Mouse (Mus musculus): ENCODE data around the gene Btbd3. TPM values are rescaled to one million over a fixed set of nuclear protein-coding genes. Genes with fewer than 3 reads are reported as not detected.

The Btbd3 gene
- 2.8 and 3.3 TPM in 2 replicates for polyA plus RNA-seq (2012; rRNA removed)

DNA sequence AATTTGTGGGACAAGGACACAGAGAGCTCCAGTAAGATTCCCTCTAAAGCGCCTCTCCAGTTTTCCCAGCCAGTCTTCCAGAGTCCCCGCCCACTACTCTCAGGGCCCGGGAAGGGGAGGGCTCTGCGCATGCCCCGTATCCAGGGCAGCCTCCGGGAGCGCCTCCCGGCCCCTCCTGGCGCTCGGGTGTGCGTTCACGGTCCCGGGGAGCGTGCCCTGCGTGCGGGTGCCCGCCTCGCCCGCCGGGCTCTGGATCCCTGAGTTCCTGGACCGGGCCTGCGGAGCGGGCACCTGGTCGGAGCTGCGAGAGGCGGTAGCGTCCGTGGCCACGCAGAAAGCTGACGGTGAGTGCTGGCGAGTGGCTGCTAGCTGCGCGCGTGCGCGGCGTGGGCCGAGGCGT lies at the start of gene Btbd3:
Gene Btbd3, plus strand, starts transcription at position 155 of the 400 bp plus-strand sequence.
- Histone ChIP-seq H3K4me3 (ENCODE audit: low read depth, low read length) (peak within 1 kb of the TSS; percentile 75), H3K27ac (ENCODE audit: insufficient read depth, low read depth, low read length) (peak within 1 kb of the TSS; percentile 56), H3K36me3 (ENCODE audit: control insufficient read depth, insufficient read depth, low read length) (no peaks in the 10 kb centered on the region), H3K4me1 (ENCODE audit: control insufficient read depth, insufficient read depth, insufficient read length, low read length) (peaks cover 3% of the 10 kb centered on the region; the same call in 1 of the 2 replicates), H3K27me3 (ENCODE audit: control insufficient read depth, insufficient read depth, low read length) (no peaks in the 10 kb centered on the region)
- TF ChIP-seq POLR2A (IDR thresholded peaks at IDR 0.05; ENCODE audit: low read depth, low read length) (peak; percentile 41), CTCF (IDR thresholded peaks at IDR 0.05; ENCODE audit: extremely low read depth, insufficient read length, insufficient replicate concordance, low read depth, low read length) (no peak)
- WGBS, result under 1% methylated on average over 39 of the region's 39 CpGs

DNA sequence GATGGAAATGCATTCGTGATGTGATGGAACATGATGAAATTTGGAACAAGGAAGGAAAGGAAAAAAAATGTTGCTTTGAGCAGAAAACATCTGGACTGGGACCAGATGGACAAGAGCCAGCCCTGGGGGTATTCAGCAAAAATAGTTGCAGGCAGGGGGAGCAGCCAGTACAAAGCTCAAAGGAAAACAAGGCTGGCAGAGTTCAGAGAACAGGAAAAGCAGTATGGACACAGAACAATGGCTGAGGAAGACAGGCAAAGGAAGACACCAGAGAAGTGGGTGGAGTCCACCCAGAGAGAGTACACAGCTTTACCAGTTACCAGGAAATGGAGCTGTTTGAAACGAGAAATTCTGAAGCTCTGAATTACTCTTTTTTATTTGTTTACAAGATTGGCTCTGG lies 40.8 kb upstream of the Btbd3 start:
- Histone ChIP-seq H3K36me3 (ENCODE audit: control insufficient read depth, insufficient read depth, low read length) (no peaks in the 10 kb centered on the region), H3K4me1 (ENCODE audit: control insufficient read depth, insufficient read depth, insufficient read length, low read length) (no peaks in the 10 kb centered on the region), H3K27me3 (ENCODE audit: control insufficient read depth, insufficient read depth, low read length) (no peaks in the 10 kb centered on the region), H3K27ac (ENCODE audit: insufficient read depth, low read depth, low read length) (no peak overlapping the region), H3K4me3 (ENCODE audit: low read depth, low read length) (no peak overlapping the region)
- TF ChIP-seq CTCF (IDR thresholded peaks at IDR 0.05; ENCODE audit: extremely low read depth, insufficient read length, insufficient replicate concordance, low read depth, low read length), result no peak
- no peak for TF ChIP-seq POLR2A (IDR thresholded peaks at IDR 0.05; ENCODE audit: low read depth, low read length)
- 26% methylated on average over 2 of the region's 2 CpGs for WGBS

DNA sequence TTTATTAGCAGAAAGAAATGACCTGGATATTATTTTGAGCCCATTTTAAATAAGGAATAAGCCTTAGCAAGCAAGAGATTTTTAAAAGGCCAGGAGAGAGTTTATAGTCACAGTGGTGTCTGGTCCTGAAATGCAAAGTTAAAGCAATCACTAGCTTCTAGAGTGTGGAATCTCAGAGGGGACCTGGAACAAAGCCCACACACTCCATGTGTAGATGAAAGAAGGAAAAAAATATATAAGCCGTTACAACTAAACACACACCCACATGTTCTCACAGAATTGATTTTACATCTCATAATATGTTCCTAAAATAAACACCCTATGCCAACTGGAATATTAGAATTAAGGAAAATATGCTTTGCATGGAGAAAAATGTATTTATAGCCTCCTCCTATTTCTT lies 36.1 kb upstream of the Btbd3 start:
- WGBS, result 64% methylated on average over 1 of the region's 1 CpGs
- no peak overlapping the region for H3K4me3 ChIP-seq (ENCODE audit: low read depth, low read length)
- no peaks in the 10 kb centered on the region for H3K36me3 ChIP-seq (ENCODE audit: control insufficient read depth, insufficient read depth, low read length)
- TF ChIP-seq POLR2A (IDR thresholded peaks at IDR 0.05; ENCODE audit: low read depth, low read length), result no peak
- no peak for TF ChIP-seq CTCF (IDR thresholded peaks at IDR 0.05; ENCODE audit: extremely low read depth, insufficient read length, insufficient replicate concordance, low read depth, low read length)
- no peak overlapping the region for H3K27ac ChIP-seq (ENCODE audit: insufficient read depth, low read depth, low read length)
- H3K27me3 ChIP-seq (ENCODE audit: control insufficient read depth, insufficient read depth, low read length), result no peaks in the 10 kb centered on the region
- no peaks in the 10 kb centered on the region for H3K4me1 ChIP-seq (ENCODE audit: control insufficient read depth, insufficient read depth, insufficient read length, low read length)

DNA sequence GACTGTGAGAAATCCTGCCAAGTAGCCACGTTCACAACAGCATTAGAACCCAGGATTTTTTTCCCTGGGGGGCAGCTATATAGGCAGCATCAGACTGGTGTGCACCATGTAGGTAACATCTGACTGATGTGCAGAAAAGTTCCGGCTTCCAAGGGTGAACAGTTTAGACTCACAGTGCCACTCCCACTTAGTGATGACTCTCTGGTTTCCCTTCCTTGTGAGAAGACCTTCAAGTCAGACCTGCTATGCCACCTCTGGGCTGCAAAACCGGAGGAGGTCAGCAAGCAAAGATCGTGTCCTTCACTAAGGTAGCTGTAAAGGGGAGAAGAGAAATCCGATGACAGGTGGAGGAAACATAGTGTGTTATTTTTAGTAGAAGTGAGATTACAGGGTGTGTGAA lies 24.1 kb upstream of the Btbd3 start:
- no peak for TF ChIP-seq POLR2A (IDR thresholded peaks at IDR 0.05; ENCODE audit: low read depth, low read length)
- TF ChIP-seq CTCF (IDR thresholded peaks at IDR 0.05; ENCODE audit: extremely low read depth, insufficient read length, insufficient replicate concordance, low read depth, low read length), result no peak
- Histone ChIP-seq H3K4me1 (ENCODE audit: control insufficient read depth, insufficient read depth, insufficient read length, low read length) (no peaks in the 10 kb centered on the region), H3K36me3 (ENCODE audit: control insufficient read depth, insufficient read depth, low read length) (no peaks in the 10 kb centered on the region), H3K27me3 (ENCODE audit: control insufficient read depth, insufficient read depth, low read length) (no peaks in the 10 kb centered on the region), H3K27ac (ENCODE audit: insufficient read depth, low read depth, low read length) (no peak overlapping the region), H3K4me3 (ENCODE audit: low read depth, low read length) (no peak overlapping the region)
- 45% methylated on average over 5 of the region's 5 CpGs for WGBS

DNA sequence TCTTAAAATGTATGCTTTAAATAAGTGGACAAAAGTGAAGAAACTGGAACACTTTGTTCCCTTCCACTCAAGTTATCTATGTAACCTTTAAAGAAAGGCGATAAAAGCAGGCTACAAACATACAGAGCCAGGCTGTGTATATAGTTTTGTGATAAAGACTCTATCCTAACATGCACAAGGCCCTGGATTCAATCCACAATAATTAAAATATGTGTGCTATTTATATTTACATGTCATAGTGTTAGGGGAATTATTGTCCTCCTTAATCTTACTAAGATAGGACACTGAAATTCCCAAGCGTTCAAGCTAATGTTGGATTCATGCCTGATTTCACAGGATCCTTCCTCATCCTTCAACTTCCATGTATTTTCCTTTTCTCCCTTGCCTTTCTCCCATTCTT lies 20.2 kb upstream of the Btbd3 start:
- Histone ChIP-seq H3K27ac (ENCODE audit: insufficient read depth, low read depth, low read length) (no peak overlapping the region), H3K4me3 (ENCODE audit: low read depth, low read length) (no peak overlapping the region), H3K36me3 (ENCODE audit: control insufficient read depth, insufficient read depth, low read length) (no peaks in the 10 kb centered on the region), H3K4me1 (ENCODE audit: control insufficient read depth, insufficient read depth, insufficient read length, low read length) (no peaks in the 10 kb centered on the region), H3K27me3 (ENCODE audit: control insufficient read depth, insufficient read depth, low read length) (no peaks in the 10 kb centered on the region)
- no peak for TF ChIP-seq CTCF (IDR thresholded peaks at IDR 0.05; ENCODE audit: extremely low read depth, insufficient read length, insufficient replicate concordance, low read depth, low read length)
- TF ChIP-seq POLR2A (IDR thresholded peaks at IDR 0.05; ENCODE audit: low read depth, low read length), result no peak
- 76% methylated on average over 2 of the region's 2 CpGs for WGBS

DNA sequence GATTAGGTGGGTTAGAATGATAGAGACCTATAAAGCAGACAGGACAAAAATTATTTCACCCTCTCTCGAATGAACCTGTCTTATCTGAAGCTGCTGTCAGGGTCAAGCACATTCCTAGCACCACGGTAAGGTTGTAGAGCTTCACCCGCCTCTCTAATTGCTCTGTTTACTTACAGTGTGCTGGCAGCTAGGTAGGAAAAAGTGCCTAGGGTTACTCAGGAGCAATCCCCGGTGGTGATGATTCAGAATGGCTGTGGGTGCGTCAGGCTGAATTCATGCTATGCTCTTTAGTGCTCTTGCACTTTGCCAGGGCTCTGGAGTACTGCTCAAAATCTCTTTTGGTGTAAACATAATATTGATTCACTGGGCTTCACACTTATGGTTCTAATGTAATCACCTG lies 13.9 kb upstream of the Btbd3 start:
- Histone ChIP-seq H3K27me3 (ENCODE audit: control insufficient read depth, insufficient read depth, low read length) (no peaks in the 10 kb centered on the region), H3K27ac (ENCODE audit: insufficient read depth, low read depth, low read length) (no peak overlapping the region), H3K4me1 (ENCODE audit: control insufficient read depth, insufficient read depth, insufficient read length, low read length) (no peaks in the 10 kb centered on the region), H3K36me3 (ENCODE audit: control insufficient read depth, insufficient read depth, low read length) (no peaks in the 10 kb centered on the region), H3K4me3 (ENCODE audit: low read depth, low read length) (no peak overlapping the region)
- 23% methylated on average over 5 of the region's 5 CpGs for WGBS
- TF ChIP-seq POLR2A (IDR thresholded peaks at IDR 0.05; ENCODE audit: low read depth, low read length) (no peak), CTCF (IDR thresholded peaks at IDR 0.05; ENCODE audit: extremely low read depth, insufficient read length, insufficient replicate concordance, low read depth, low read length) (no peak)

DNA sequence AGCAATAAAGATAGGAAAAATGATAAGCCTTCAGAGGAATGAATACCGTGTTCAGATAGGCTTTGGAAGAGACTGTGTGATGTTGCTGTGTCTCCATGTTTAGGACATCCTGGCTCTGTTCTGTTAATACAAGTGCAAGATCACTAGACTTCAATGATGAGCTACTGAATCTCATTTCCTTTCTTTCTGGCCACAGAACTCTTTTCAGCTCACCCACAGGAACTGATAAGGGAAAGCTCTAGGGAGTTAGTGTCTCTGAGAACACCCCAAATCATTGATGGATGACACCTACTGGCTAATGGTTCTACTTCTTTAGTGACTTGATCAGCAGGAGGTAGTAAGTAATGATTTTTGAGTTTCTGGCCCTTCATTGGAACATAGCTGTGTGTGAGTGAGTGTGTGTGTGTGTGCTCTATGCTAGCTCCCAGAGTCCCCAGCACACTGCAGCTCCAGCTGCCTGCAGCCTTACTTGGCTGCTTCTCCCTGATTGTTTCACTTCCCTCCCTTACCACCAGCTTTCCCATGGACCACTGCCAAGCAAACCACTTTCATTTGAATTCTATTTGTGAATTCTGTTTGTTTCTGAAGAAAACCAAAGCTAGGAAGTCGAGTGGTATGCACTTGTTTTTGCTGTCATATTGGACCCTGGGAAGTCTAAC lies 10.6 kb upstream of the Btbd3 start:
- H3K36me3 ChIP-seq (ENCODE audit: control insufficient read depth, insufficient read depth, low read length), result no peaks in the 10 kb centered on the region
- no peak overlapping the region for H3K27ac ChIP-seq (ENCODE audit: insufficient read depth, low read depth, low read length)
- no peak for TF ChIP-seq CTCF (IDR thresholded peaks at IDR 0.05; ENCODE audit: extremely low read depth, insufficient read length, insufficient replicate concordance, low read depth, low read length)
- no peak for TF ChIP-seq POLR2A (IDR thresholded peaks at IDR 0.05; ENCODE audit: low read depth, low read length)
- no peaks in the 10 kb centered on the region for H3K27me3 ChIP-seq (ENCODE audit: control insufficient read depth, insufficient read depth, low read length)
- no peak overlapping the region for H3K4me3 ChIP-seq (ENCODE audit: low read depth, low read length)
- no peaks in the 10 kb centered on the region for H3K4me1 ChIP-seq (ENCODE audit: control insufficient read depth, insufficient read depth, insufficient read length, low read length)
- WGBS, result 30% methylated on average over 2 of the region's 2 CpGs

Measured in small intestine, adult 2 months (tissue).